Mouse (Mus musculus): ENCODE results near the gene Hddc3. TPM values are rescaled to one million over a fixed set of nuclear protein-coding genes. Genes with fewer than 3 reads are reported as not detected.

The Hddc3 gene
- polyA plus RNA-seq, 1 experiment: 24.9 TPM

DNA sequence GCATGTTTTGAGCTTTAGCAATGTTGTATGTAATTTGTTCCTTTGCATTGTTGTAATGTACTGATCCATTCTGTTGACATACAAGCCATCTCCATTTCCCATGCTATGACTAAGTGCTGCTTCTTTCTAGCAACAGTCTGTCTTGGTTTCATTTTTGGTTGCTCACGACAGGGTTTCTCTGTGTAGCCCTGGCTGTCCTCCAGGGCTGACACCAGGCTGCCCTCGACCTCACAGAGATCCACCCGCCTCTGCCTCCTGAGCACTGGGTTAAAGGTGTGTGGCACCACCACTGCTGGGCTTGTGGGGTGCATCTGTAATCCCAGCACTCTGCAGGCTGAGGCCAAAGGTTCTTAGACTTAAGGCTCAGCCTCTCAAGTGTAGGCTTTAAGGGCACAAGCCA, 43.3 kb upstream of the Hddc3 start:
- 62% methylated on average over 3 of the region's 3 CpGs for WGBS
- Histone ChIP-seq H3K36me3 (ENCODE audit: control insufficient read depth, insufficient read depth, low read length) (peaks cover 41% of the 10 kb centered on the region), H3K4me3 (ENCODE audit: control insufficient read depth, insufficient read depth, low read length) (no peak overlapping the region)

DNA sequence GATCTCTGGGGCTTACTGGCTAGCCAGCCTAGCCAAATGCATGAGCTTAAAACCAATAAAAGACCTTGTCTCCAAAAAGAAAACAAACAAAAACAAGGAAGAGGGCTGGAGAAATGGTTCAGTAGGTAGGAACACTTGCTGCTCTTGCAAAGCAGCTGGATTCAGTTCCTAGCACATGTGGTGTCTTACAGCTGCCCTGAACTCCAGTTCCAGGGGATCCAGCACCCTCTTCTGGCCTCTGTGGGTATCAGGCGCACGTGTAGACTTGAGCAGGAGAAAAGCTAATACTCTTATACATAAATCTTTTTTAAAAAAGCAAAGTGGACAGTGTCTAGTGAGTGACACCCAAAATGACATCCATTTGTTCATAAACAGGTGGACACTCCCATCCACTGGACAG, 41.4 kb upstream of the Hddc3 start:
- Histone ChIP-seq H3K4me1 (replicated peaks; ENCODE audit: control insufficient read depth, insufficient read depth, low read length) (no peaks in the 10 kb centered on the region; the same call in 1 of the 2 replicates), H3K27me3 (ENCODE audit: control insufficient read depth, insufficient read depth, low read length) (no peaks in the 10 kb centered on the region), H3K27ac (ENCODE audit: control insufficient read depth, insufficient read depth, low read length) (no peak overlapping the region), H3K4me3 (ENCODE audit: control insufficient read depth, insufficient read depth, low read length) (no peak overlapping the region), H3K36me3 (ENCODE audit: control insufficient read depth, insufficient read depth, low read length) (peaks cover 58% of the 10 kb centered on the region)
- TF ChIP-seq POLR2A (IDR thresholded peaks at IDR 0.05; ENCODE audit: control insufficient read depth, extremely low read depth, insufficient read depth, low read length, poor library complexity): no peak
- TF ChIP-seq CTCF (IDR thresholded peaks at IDR 0.05; ENCODE audit: borderline replicate concordance, control insufficient read depth, extremely low read depth, insufficient read depth, low read length, poor library complexity): no peak
- no peak for DNase-seq
- WGBS: 97% methylated on average over 2 of the region's 2 CpGs

More for the DNA sequence above, 43.3 kb upstream of the Hddc3 start:
- Histone ChIP-seq H3K4me1 (replicated peaks; ENCODE audit: control insufficient read depth, insufficient read depth, low read length) (no peaks in the 10 kb centered on the region; the same call in 1 of the 2 replicates), H3K27ac (ENCODE audit: control insufficient read depth, insufficient read depth, low read length) (no peak overlapping the region), H3K27me3 (ENCODE audit: control insufficient read depth, insufficient read depth, low read length) (no peaks in the 10 kb centered on the region)
- no peak for DNase-seq
- TF ChIP-seq POLR2A (IDR thresholded peaks at IDR 0.05; ENCODE audit: control insufficient read depth, extremely low read depth, insufficient read depth, low read length, poor library complexity) (no peak), CTCF (IDR thresholded peaks at IDR 0.05; ENCODE audit: borderline replicate concordance, control insufficient read depth, extremely low read depth, insufficient read depth, low read length, poor library complexity) (no peak)

DNA sequence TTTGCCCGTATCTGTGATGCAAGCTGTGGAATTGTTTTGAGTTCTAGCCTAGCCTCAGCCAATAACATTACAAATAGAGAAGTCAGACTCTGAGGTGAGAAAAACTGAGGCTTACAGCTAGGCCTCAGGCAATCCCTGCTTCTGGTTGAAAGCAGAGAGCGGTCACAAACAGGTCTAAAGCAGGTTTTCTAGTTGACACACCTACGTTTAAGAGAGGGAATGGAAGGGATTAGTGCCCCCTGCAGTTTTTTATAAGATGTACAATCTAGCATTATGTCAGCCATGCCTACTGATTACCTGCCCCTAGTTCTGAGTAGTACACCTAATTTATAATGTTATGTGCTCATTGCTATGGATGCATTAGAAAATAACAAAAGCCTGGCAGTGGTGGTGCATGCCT, 35.1 kb upstream of the Hddc3 start:
- TF ChIP-seq POLR2A (IDR thresholded peaks at IDR 0.05; ENCODE audit: control insufficient read depth, extremely low read depth, insufficient read depth, low read length, poor library complexity): no peak
- no peak for TF ChIP-seq CTCF (IDR thresholded peaks at IDR 0.05; ENCODE audit: borderline replicate concordance, control insufficient read depth, extremely low read depth, insufficient read depth, low read length, poor library complexity)
- no peak overlapping the region for H3K4me3 ChIP-seq (ENCODE audit: control insufficient read depth, insufficient read depth, low read length)
- DNase-seq: no peak
- no peak overlapping the region for H3K27ac ChIP-seq (ENCODE audit: control insufficient read depth, insufficient read depth, low read length)
- WGBS: 80% methylated on average over 3 of the region's 3 CpGs
- H3K36me3 ChIP-seq (ENCODE audit: control insufficient read depth, insufficient read depth, low read length): peaks cover 83% of the 10 kb centered on the region
- no peaks in the 10 kb centered on the region for H3K27me3 ChIP-seq (ENCODE audit: control insufficient read depth, insufficient read depth, low read length)
- H3K4me1 ChIP-seq (replicated peaks; ENCODE audit: control insufficient read depth, insufficient read depth, low read length): no peaks in the 10 kb centered on the region

DNA sequence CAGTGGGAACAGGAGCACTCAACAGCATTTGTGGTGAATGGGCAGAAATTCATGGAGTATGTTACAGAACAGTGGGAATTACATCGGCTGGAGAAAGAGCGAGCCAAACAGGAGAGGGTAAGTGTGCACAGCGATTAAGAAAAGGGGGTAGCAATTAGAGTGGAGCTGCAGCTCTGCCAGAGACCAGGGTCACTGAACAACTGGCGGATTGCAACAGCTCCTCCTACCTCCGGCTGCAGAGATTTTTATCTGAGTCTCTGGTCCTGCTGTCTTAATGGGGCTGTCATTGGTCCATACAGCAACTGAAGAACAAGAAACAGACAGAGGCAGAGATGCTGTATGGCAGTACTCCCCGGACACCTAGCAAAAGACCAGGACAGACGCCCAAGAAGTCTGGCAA, 32.1 kb upstream of the Hddc3 start:
- H3K27ac ChIP-seq (ENCODE audit: control insufficient read depth, insufficient read depth, low read length): no peak overlapping the region
- H3K27me3 ChIP-seq (ENCODE audit: control insufficient read depth, insufficient read depth, low read length): no peaks in the 10 kb centered on the region
- WGBS: 95% methylated on average over 7 of the region's 7 CpGs
- no peak overlapping the region for H3K4me3 ChIP-seq (ENCODE audit: control insufficient read depth, insufficient read depth, low read length)
- TF ChIP-seq CTCF (IDR thresholded peaks at IDR 0.05; ENCODE audit: borderline replicate concordance, control insufficient read depth, extremely low read depth, insufficient read depth, low read length, poor library complexity) (no peak), POLR2A (IDR thresholded peaks at IDR 0.05; ENCODE audit: control insufficient read depth, extremely low read depth, insufficient read depth, low read length, poor library complexity) (no peak)
- no peak for DNase-seq
- H3K4me1 ChIP-seq (replicated peaks; ENCODE audit: control insufficient read depth, insufficient read depth, low read length): no peaks in the 10 kb centered on the region
- peaks cover 88% of the 10 kb centered on the region for H3K36me3 ChIP-seq (ENCODE audit: control insufficient read depth, insufficient read depth, low read length)

DNA sequence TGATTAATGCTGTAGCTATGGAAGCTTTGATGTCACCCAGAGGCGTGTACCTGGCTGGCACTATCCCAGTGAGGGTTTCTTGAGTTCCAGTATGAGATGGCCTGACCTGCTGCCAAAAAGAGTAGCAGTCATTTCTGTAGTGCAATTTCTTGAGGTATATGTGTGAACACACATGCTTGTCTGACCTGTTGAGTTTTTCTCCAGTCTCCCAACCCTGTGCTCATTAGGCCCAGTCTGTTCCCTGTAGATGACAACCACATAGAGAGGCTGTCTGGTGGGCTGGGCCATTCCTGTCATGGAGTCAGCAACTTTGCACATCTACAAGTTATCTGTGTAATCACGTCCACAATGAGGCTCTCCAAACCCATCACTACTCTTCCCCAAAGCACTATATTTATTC, 27.2 kb upstream of the Hddc3 start:
- H3K27me3 ChIP-seq (ENCODE audit: control insufficient read depth, insufficient read depth, low read length): no peaks in the 10 kb centered on the region
- peaks cover 67% of the 10 kb centered on the region for H3K36me3 ChIP-seq (ENCODE audit: control insufficient read depth, insufficient read depth, low read length)
- 96% methylated on average over 2 of the region's 2 CpGs for WGBS
- DNase-seq: no peak
- H3K4me1 ChIP-seq (replicated peaks; ENCODE audit: control insufficient read depth, insufficient read depth, low read length): no peaks in the 10 kb centered on the region
- no peak for TF ChIP-seq CTCF (IDR thresholded peaks at IDR 0.05; ENCODE audit: borderline replicate concordance, control insufficient read depth, extremely low read depth, insufficient read depth, low read length, poor library complexity)
- TF ChIP-seq POLR2A (IDR thresholded peaks at IDR 0.05; ENCODE audit: control insufficient read depth, extremely low read depth, insufficient read depth, low read length, poor library complexity): no peak
- H3K4me3 ChIP-seq (ENCODE audit: control insufficient read depth, insufficient read depth, low read length): no peak overlapping the region
- no peak overlapping the region for H3K27ac ChIP-seq (ENCODE audit: control insufficient read depth, insufficient read depth, low read length)

DNA sequence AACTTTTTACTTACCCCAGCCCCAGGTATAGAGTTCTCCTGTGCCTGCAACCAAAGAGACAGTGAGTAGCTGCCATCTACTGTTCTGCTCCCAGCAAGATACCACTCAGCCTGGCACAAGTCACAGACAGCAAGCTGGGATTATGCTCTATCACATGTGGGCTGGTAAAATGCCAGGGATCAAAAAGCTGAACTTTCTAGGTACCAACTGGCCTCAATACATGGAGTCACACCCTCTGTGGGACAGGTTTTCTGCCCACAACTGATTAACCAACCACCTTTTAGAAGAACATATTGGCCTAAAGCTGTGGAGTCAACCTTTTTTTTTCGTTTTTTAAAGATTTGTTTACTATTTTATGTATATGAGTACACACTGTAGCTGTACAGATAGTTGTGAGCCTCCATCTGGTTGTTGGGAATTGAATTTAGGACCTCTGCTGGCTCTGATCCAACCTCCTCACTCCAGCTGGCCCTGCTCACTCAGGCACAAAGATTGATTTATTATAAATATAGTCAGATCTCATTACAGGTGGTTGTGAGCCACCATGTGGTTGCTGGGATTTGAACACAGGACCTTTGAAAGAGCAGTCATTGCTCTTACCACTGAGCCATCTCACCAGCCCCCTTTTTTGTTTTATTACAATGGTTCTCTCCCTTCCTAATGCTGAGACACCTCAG, 25.3 kb upstream of the Hddc3 start:
- Histone ChIP-seq H3K36me3 (ENCODE audit: control insufficient read depth, insufficient read depth, low read length) (peaks cover 49% of the 10 kb centered on the region), H3K4me1 (replicated peaks; ENCODE audit: control insufficient read depth, insufficient read depth, low read length) (no peaks in the 10 kb centered on the region; the same call in 1 of the 2 replicates), H3K27me3 (ENCODE audit: control insufficient read depth, insufficient read depth, low read length) (no peaks in the 10 kb centered on the region), H3K27ac (ENCODE audit: control insufficient read depth, insufficient read depth, low read length) (no peak overlapping the region), H3K4me3 (ENCODE audit: control insufficient read depth, insufficient read depth, low read length) (no peak overlapping the region)
- 100% methylated on average over 1 of the region's 1 CpGs for whole genome bisulfite sequencing
- DNase-seq: no peak
- TF ChIP-seq CTCF (IDR thresholded peaks at IDR 0.05; ENCODE audit: borderline replicate concordance, control insufficient read depth, extremely low read depth, insufficient read depth, low read length, poor library complexity) (no peak), POLR2A (IDR thresholded peaks at IDR 0.05; ENCODE audit: control insufficient read depth, extremely low read depth, insufficient read depth, low read length, poor library complexity) (no peak)

Measured in thymus, adult 2 months (tissue).